Mouse (Mus musculus): ENCODE data around the gene Hdac9. TPM values are rescaled to one million over a fixed set of nuclear protein-coding genes. Genes with fewer than 3 reads are reported as not detected.
A peak's percentile ranks its signal among the peaks of the same experiment; 100 is the strongest.

Gene Hdac9
- polyA plus RNA-seq, 1 experiment, result 6.0 TPM

DNA sequence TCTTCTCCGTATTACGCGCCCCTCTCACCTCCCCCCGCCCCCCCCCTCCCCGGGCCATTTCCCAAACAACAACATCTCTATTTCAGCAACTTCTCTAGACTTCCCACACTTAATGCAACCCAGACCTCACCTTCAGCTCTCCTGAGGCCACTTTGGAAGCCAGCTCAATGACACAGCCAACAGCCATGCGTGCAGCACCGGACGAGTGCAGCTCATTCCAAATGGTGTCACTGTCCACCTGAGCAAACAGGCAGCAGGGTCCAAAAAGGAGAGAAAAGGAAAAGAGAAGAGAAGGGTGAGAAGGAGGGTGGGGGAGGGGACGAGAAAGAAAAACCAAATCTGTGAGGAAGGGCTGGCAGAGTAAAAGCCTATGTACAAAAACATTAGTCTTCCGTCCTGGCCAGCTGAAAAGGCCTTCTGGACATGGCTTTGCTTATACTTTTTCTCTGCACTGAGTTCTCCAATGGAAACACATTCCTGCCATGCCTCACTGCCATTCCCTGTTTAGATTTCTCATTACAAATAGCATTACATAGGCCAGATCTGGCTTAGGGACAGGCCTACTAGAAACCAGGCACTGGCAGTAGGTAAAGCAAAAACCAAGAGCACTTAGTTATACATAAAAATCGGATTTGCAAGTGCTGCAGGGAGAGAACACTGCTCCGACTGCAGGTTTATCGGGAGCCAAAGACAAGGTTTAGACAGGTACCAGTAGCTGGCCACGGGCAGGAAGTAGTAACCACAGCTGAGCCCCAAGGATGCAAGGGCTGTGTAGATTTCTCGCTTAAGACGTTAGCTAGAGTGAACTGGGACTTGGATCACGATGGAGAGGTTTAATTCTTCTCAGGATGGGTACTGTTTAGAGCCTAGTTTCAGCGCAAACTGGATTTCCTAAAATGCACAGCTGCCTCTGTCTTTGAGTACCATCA lies 668.4 kb downstream of the Hdac9 start:
- TF ChIP-seq CTCF (IDR thresholded peaks at IDR 0.05; ENCODE audit: borderline replicate concordance, insufficient read depth, low read length), result no peak; the same call in 1 of the 2 replicates
- no peak for TF ChIP-seq POLR2A (IDR thresholded peaks at IDR 0.05; ENCODE audit: low read depth, low read length)
- H3K27ac ChIP-seq (ENCODE audit: insufficient read depth, low read length), result peak overlapping the region; percentile 51; the same call in 1 of the 2 replicates

DNA sequence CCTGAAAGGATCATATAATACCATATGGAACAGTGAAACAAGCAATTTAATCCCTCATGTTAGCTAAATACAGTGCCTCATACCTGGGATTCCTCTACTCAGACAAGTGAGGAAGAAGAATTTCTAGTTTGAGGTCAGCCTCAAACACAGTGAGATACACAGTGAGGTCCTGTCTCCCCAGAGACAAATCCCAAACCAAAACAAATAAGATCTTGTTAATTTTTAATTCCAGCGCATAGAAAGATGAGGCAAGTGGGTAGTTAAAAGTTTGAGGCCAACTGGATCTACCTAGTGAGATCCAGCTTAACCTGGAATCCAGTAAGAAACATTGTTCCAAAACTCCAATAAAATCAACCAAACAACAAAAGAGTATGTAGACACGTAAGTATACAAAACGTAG lies 678.1 kb downstream of the Hdac9 start:
- Histone ChIP-seq H3K4me1 (ENCODE audit: control insufficient read depth, insufficient read depth, low read length) (peaks cover 4% of the 10 kb centered on the region; the same call in 1 of the 2 replicates), H3K4me3 (ENCODE audit: insufficient read depth, low read length) (no peak overlapping the region), H3K27ac (ENCODE audit: insufficient read depth, low read length) (no peak overlapping the region)
- TF ChIP-seq POLR2A (IDR thresholded peaks at IDR 0.05; ENCODE audit: low read depth, low read length), result no peak
- TF ChIP-seq CTCF (IDR thresholded peaks at IDR 0.05; ENCODE audit: borderline replicate concordance, insufficient read depth, low read length), result no peak

More for the DNA sequence above, 668.4 kb downstream of the Hdac9 start:
- H3K4me1 ChIP-seq (ENCODE audit: control insufficient read depth, insufficient read depth, low read length), result peaks cover 8% of the 10 kb centered on the region
- H3K4me3 ChIP-seq (ENCODE audit: insufficient read depth, low read length), result no peak overlapping the region

DNA sequence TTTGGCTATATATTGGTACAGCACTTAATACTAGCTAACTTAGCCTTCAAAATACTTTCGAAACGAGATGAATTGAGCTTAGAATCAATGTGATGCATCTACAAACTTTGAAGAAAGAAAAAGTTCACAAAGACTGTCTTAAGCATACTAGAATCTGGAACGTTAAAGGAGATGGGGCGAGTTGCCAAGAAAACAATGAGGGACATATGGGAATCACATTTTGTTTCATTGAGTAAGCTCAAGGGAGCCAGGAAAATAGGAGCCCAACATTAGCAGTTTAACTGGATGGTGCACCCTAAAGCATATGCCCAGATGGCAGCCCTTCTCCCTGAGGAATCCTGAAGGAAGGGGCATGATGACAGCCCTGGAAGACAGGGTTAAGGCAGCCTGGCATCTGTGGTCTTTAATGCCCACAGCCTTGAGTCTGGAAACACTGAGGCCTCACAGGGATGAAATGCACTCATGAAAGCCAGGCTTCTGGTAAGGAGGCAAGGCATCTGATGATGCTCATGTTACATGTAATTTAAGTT lies 685.2 kb downstream of the Hdac9 start:
- TF ChIP-seq CTCF (IDR thresholded peaks at IDR 0.05; ENCODE audit: borderline replicate concordance, insufficient read depth, low read length), result no peak
- TF ChIP-seq POLR2A (IDR thresholded peaks at IDR 0.05; ENCODE audit: low read depth, low read length), result no peak
- Histone ChIP-seq H3K4me3 (ENCODE audit: insufficient read depth, low read length) (no peak overlapping the region), H3K4me1 (ENCODE audit: control insufficient read depth, insufficient read depth, low read length) (no peaks in the 10 kb centered on the region), H3K27ac (ENCODE audit: insufficient read depth, low read length) (no peak overlapping the region)

DNA sequence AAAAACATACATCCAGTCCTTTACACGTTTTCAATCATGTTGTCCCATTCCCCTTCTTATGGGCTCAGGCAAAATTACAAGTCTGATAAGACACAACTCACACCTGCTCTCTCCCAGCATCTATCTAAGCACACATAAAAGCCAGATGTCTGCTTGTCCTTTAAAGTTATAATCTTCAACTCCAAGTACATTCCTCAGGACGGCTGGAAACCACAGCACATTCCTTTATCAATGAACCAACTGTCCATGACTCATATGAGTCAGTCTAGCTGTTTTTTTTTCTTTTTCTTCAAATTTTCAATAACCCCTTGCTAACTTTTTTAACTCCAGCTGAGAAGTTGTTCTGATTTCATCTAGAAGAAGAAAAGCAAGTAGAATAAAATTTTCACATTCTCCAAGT lies 692.4 kb downstream of the Hdac9 start:
- H3K27ac ChIP-seq (ENCODE audit: insufficient read depth, low read length), result peak overlapping the region; percentile 68
- TF ChIP-seq POLR2A (IDR thresholded peaks at IDR 0.05; ENCODE audit: low read depth, low read length), result no peak
- no peak for TF ChIP-seq CTCF (IDR thresholded peaks at IDR 0.05; ENCODE audit: borderline replicate concordance, insufficient read depth, low read length)
- peaks cover 11% of the 10 kb centered on the region for H3K4me1 ChIP-seq (ENCODE audit: control insufficient read depth, insufficient read depth, low read length)
- H3K4me3 ChIP-seq (ENCODE audit: insufficient read depth, low read length), result no peak overlapping the region

DNA sequence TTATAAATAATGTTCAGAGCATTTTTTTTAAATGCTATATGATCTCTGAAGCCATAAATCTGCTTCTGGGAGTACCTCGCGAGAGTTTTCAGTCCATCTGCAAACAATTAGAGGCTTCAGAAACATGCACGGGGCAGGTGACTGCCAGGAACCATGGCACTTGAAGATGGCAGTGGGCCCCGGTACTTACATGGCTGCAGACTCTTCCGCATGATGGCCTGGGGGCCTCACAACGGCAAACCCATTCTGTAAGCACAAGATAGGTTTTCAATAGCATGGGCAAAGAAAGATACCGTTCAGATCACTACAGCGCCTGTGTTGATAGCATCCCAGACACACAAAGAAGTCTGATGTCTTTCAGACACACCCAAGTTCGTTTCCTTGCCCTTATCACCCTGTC lies 695.9 kb downstream of the Hdac9 start:
- TF ChIP-seq POLR2A (IDR thresholded peaks at IDR 0.05; ENCODE audit: low read depth, low read length) (no peak), CTCF (IDR thresholded peaks at IDR 0.05; ENCODE audit: borderline replicate concordance, insufficient read depth, low read length) (no peak)
- peaks cover 11% of the 10 kb centered on the region for H3K4me1 ChIP-seq (ENCODE audit: control insufficient read depth, insufficient read depth, low read length)
- no peak overlapping the region for H3K4me3 ChIP-seq (ENCODE audit: insufficient read depth, low read length)
- H3K27ac ChIP-seq (ENCODE audit: insufficient read depth, low read length), result peak overlapping the region; percentile 31; the same call in 1 of the 2 replicates

DNA sequence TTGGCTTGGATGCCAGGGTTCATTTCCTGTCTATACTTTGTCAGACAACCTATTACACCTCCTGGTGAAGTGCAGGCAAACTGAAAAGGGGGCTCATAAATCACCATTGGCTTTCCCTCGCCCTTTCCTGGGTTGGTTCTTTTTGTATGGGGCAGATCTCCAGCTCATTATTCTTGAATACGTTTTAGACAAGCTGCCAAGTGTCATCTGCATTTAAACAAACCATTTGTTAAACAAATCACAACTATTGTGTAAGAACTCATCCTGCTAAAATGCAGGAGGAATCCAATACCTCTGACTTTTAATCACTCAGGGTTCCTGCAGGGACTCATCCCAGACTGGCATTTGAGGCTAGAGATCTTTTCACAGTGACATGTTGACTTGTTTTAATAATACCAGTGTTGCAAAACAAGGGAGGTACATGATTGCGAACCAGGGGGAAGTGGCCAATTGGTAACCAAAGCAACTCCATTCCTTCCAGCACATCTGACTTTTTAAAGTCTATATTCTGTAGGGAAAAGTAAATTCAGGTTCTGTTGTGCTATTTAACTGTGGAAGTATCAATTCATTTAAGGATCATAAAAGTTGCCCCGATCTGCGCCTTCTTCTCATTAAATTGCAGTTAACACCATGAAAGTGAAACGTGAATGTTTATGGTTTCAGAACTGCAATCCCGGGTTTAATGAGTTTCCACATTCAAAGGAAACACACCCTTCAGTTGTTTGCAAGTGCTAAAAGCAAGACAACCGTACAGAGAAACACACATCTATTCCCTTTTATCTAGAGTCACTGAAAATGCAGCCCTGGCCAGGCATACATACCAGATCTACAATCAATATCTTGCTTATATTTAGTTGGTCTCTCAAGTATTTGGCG lies 696.6 kb downstream of the Hdac9 start:
- Histone ChIP-seq H3K27ac (ENCODE audit: insufficient read depth, low read length) (peak overlapping the region; percentile 29; the same call in 1 of the 2 replicates), H3K4me3 (ENCODE audit: insufficient read depth, low read length) (no peak overlapping the region), H3K4me1 (ENCODE audit: control insufficient read depth, insufficient read depth, low read length) (peaks cover 12% of the 10 kb centered on the region)
- TF ChIP-seq POLR2A (IDR thresholded peaks at IDR 0.05; ENCODE audit: low read depth, low read length) (no peak), CTCF (IDR thresholded peaks at IDR 0.05; ENCODE audit: borderline replicate concordance, insufficient read depth, low read length) (no peak)

DNA sequence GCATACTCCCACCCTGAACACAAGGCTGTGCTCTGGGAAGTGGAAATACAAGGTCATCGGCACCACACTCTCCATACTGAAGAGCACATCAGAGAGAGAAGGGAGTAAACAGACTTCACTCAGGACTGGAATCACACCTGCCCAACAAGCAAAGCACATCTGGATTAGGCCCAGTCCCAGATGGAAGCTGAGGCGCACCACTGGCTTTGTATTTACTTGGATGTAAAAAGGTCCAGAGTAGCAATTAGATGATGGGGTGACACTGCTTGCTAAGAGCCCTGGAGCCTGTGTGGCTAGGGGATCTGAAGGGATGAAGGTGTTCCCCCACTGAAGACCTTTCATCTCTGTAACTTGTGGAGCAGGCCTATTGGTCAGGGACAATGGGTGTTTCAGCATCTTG lies 698.3 kb downstream of the Hdac9 start:
- Histone ChIP-seq H3K27ac (ENCODE audit: insufficient read depth, low read length) (no peak overlapping the region), H3K4me3 (ENCODE audit: insufficient read depth, low read length) (no peak overlapping the region), H3K4me1 (ENCODE audit: control insufficient read depth, insufficient read depth, low read length) (peaks cover 11% of the 10 kb centered on the region)
- TF ChIP-seq POLR2A (IDR thresholded peaks at IDR 0.05; ENCODE audit: low read depth, low read length), result no peak
- TF ChIP-seq CTCF (IDR thresholded peaks at IDR 0.05; ENCODE audit: borderline replicate concordance, insufficient read depth, low read length), result no peak

DNA sequence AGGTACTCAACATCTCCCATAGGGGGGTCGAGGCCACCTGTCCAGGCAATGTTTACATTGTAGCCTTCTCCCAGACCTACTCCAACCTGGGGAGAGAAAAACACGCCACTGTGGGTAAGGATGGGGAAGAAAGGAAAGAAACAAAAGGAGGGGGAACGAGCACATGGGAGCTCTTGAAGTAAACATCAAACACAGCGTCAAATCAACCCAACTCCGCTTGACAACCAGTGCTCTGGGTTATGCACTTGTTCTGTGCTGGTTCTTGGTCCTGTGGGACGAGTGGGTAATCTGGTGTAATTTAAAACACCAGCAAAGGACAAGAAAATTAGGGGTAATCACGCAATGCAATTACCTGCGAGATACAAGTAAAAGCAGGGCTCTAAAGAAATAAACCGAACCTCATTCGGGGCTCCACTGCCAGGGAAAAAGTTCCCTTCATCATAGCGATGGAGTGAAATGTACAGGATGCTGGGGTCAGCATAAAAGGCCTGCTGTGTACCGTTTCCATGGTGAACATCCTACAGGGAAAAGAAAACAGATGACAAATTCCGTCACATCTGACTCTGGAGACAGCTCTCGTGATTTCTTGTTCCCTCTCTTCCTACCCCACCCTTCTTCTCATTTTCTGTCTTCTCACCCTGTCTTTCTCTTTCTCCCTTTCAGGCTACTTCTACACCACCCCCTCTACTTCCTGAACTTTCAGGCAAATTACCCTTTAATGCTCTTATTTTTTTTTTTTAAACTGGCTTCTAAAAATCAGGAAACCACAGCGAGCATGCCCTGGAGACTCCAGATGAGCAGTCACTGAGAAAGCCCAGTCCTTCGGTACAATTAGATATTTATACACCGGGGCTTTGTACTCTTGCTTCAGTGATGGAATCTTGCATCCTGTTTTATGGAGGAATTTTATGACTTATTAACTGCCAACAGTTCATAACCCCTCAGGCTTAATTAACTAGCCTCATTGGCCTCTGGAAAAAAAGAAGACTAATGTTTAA lies 701.6 kb downstream of the Hdac9 start:
- TF ChIP-seq POLR2A (IDR thresholded peaks at IDR 0.05; ENCODE audit: low read depth, low read length), result no peak
- TF ChIP-seq CTCF (IDR thresholded peaks at IDR 0.05; ENCODE audit: borderline replicate concordance, insufficient read depth, low read length), result no peak
- no peak overlapping the region for H3K4me3 ChIP-seq (ENCODE audit: insufficient read depth, low read length)
- 0 out of 2 replicates have a peak overlapping the region, but pooled peaks have one; percentile 50 for H3K27ac ChIP-seq (ENCODE audit: insufficient read depth, low read length)
- peaks cover 11% of the 10 kb centered on the region for H3K4me1 ChIP-seq (ENCODE audit: control insufficient read depth, insufficient read depth, low read length)
